Mouse (Mus musculus): ENCODE data around the gene Kank3.

DNA sequence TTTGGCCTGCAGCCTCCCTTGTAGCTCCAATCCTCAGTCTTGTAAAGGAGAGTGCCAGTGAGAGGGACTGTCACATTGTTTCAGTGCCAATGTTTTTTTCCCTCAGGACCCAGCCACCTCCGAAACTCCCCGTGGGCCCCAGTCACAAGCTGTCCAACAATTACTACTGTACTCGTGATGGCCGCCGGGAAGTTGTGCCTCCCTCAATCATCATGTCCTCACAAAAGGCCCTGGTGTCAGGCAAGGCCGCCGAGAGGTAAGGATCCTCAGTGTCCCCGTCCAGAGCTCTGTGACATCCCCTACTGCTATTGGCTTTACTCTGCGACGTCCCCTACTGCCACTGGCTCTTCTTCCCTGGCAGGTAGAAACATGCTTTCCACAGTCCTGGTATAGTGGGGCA is 19.2 kb downstream of the Kank3 start:
- TF ChIP-seq CTCF (conservative IDR thresholded peaks at IDR 0.05; ENCODE audit: low read length) (no peak), POU5F1 (IDR thresholded peaks at IDR 0.05; ENCODE audit: borderline replicate concordance, low read length) (no peak), NANOG (IDR thresholded peaks at IDR 0.05; ENCODE audit: borderline replicate concordance, low read length) (no peak)

Measured in E14TG2a.4 (cell line).